Mouse (Mus musculus) limb, embryonic 12.5 days (tissue): ENCODE measurements around the gene Plch2. TPM values are rescaled to one million over a fixed set of nuclear protein-coding genes. Genes with fewer than 3 reads are reported as not detected.
A peak's percentile ranks its signal among the peaks of the same experiment; 100 is the strongest.

Experiments
- ATAC-seq: fragments of 200-750 bp; cut with Nextera tagmentation; 2 replicates; pipeline ENCODE4 v1.8.0; 2017; ENCODE audit warnings: low read depth, moderate TSS enrichment; ENCODE audit not compliant: insufficient number of reproducible peaks, insufficient read depth, low FRiP score, low TSS enrichment
- H3K27ac ChIP-seq: fragments of 300-500 bp; sonication (generic); 2 replicates; pipeline ENCODE4 v1.5.1; 2016; ENCODE audit warnings: mild to moderate bottlenecking, moderate library complexity
- H3K27me3 ChIP-seq: fragments of 300-500 bp; sonication (generic); 2 replicates; pipeline ENCODE4 v1.6.1; 2016; ENCODE audit warnings: mild to moderate bottlenecking, moderate library complexity
- H3K36me3 ChIP-seq: fragments of 300-500 bp; sonication (generic); 2 replicates; pipeline ENCODE4 v1.6.1; 2016; ENCODE audit warnings: mild to moderate bottlenecking, moderate library complexity
- H3K4me1 ChIP-seq: fragments of 300-500 bp; sonication (generic); replicated peaks from 2 replicates; pipeline ENCODE4 v1.6.1; 2016
- H3K4me2 ChIP-seq: fragments of 300-500 bp; sonication (generic); 2 replicates; pipeline ENCODE4 v1.6.1; 2016; ENCODE audit warnings: mild to moderate bottlenecking, moderate library complexity
- H3K4me3 ChIP-seq: fragments of 300-500 bp; sonication (generic); replicated peaks from 2 replicates; pipeline ENCODE4 v1.5.1; 2016; ENCODE audit warnings: mild to moderate bottlenecking
- H3K9ac ChIP-seq: fragments of 300-500 bp; sonication (generic); replicated peaks from 2 replicates; pipeline ENCODE4 v1.6.1; 2016; ENCODE audit warnings: mild to moderate bottlenecking, moderate library complexity
- H3K9me3 ChIP-seq: fragments of 300-500 bp; sonication (generic); 2 replicates; pipeline ENCODE4 v1.6.1; 2016; ENCODE audit warnings: mild to moderate bottlenecking, moderate library complexity
- WGBS: fragments of 180-500 bp; shearing (Covaris S2); methylation state at CpG from one replicate; pipeline ENCODE4 v1.1.7; 2016; 5-methylcytosine and 5-hydroxymethylcytosine counted together
- polyA plus RNA-seq: library from polyadenylated mRNA; unstranded; fragments of >200 nt; fragmentation: Nextera tagmentation; extraction: Ambion mirVana; gene quantifications from 2 replicates; pipeline ENCODE4 v1.2.1, GENCODE M21; 2016

Plch2 gene
- polyA plus RNA-seq = 2.3 and 3.4 TPM in 2 replicates

- peaks cover 20% of the 10 kb centered on the region for H3K4me1 ChIP-seq
- no peaks in the 10 kb centered on the region for H3K36me3 ChIP-seq
- H3K9ac ChIP-seq = peak within 1 kb of the TSS; percentile 18
- peak within 1 kb of the TSS; percentile 67 for H3K27ac ChIP-seq
- H3K9me3 ChIP-seq = no peaks in the 10 kb centered on the region
- H3K4me3 ChIP-seq = no peak within 1 kb of the TSS
- H3K27me3 ChIP-seq = peaks cover 34% of the 10 kb centered on the region
- no peak for ATAC-seq
- peak within 1 kb of the TSS; percentile 0; the same call in 1 of the 2 replicates for H3K4me2 ChIP-seq
- 64% methylated on average over 10 of the region's 10 CpGs for whole genome bisulfite sequencing
These were observed at the start of gene Plch2 for GRCm38 (mm10) chr4:155056724-155057123. Gene Plch2, minus strand, starts transcription at chr4:155056784.

- Histone ChIP-seq H3K27ac (no peak overlapping the region), H3K36me3 (no peaks in the 10 kb centered on the region), H3K9ac (no peak overlapping the region), H3K27me3 (no peaks in the 10 kb centered on the region), H3K9me3 (no peaks in the 10 kb centered on the region), H3K4me3 (no peak overlapping the region), H3K4me2 (no peak overlapping the region), H3K4me1 (peaks cover 21% of the 10 kb centered on the region)
- 89% methylated on average over 4 of the region's 4 CpGs for WGBS
- no peak for ATAC-seq
These were observed 42.0 kb upstream of the Plch2 start for GRCm38 (mm10) chr4:155098572-155098971.

GRCm38 (mm10) chr4:155097452-155097851, 40.9 kb upstream of the Plch2 start:
- H3K4me2 ChIP-seq = no peak overlapping the region
- H3K27me3 ChIP-seq = no peaks in the 10 kb centered on the region
- H3K27ac ChIP-seq = no peak overlapping the region
- peaks cover 21% of the 10 kb centered on the region for H3K4me1 ChIP-seq
- no peaks in the 10 kb centered on the region for H3K9me3 ChIP-seq
- WGBS = 90% methylated on average over 6 of the region's 6 CpGs
- ATAC-seq = no peak
- H3K4me3 ChIP-seq = no peak overlapping the region
- H3K9ac ChIP-seq = no peak overlapping the region
- H3K36me3 ChIP-seq = no peaks in the 10 kb centered on the region

GRCm38 (mm10) chr4:155095967-155096366, 39.4 kb upstream of the Plch2 start:
- H3K9ac ChIP-seq = no peak overlapping the region
- H3K9me3 ChIP-seq = no peaks in the 10 kb centered on the region
- ATAC-seq = no peak

GRCm38 (mm10) chr4:155095238-155095900, 38.8 kb upstream of the Plch2 start:
- Histone ChIP-seq H3K27ac (peak overlapping the region; percentile 70; the same call in 1 of the 2 replicates), H3K36me3 (peaks cover 6% of the 10 kb centered on the region; the same call in 1 of the 2 replicates), H3K27me3 (no peaks in the 10 kb centered on the region), H3K9me3 (no peaks in the 10 kb centered on the region), H3K4me3 (no peak overlapping the region), H3K4me1 (peaks cover 12% of the 10 kb centered on the region), H3K4me2 (no peak overlapping the region), H3K9ac (no peak overlapping the region)
- WGBS = 52% methylated on average over 8 of the region's 8 CpGs
- peak; percentile 83 for ATAC-seq

More at GRCm38 (mm10) chr4:155095967-155096366, 39.4 kb upstream of the Plch2 start:
- H3K36me3 ChIP-seq = peaks cover 3% of the 10 kb centered on the region; the same call in 1 of the 2 replicates
- no peak overlapping the region for H3K27ac ChIP-seq
- WGBS = 84% methylated on average over 8 of the region's 8 CpGs
- no peaks in the 10 kb centered on the region for H3K27me3 ChIP-seq
- no peak overlapping the region for H3K4me2 ChIP-seq
- H3K4me3 ChIP-seq = no peak overlapping the region
- H3K4me1 ChIP-seq = peaks cover 18% of the 10 kb centered on the region

GRCm38 (mm10) chr4:155094565-155094964, 38.0 kb upstream of the Plch2 start:
- Histone ChIP-seq H3K27me3 (no peaks in the 10 kb centered on the region), H3K9ac (no peak overlapping the region), H3K4me3 (no peak overlapping the region), H3K9me3 (no peaks in the 10 kb centered on the region), H3K4me1 (peaks cover 4% of the 10 kb centered on the region), H3K36me3 (peaks cover 13% of the 10 kb centered on the region; the same call in 1 of the 2 replicates), H3K4me2 (no peak overlapping the region), H3K27ac (no peak overlapping the region)
- WGBS = 71% methylated on average over 3 of the region's 3 CpGs
- ATAC-seq = peak; percentile 55; the same call in 1 of the 2 replicates

GRCm38 (mm10) chr4:155093431-155094149, 37.0 kb upstream of the Plch2 start:
- ATAC-seq = no peak

GRCm38 (mm10) chr4:155092718-155093430, 36.3 kb upstream of the Plch2 start:
- H3K9me3 ChIP-seq = no peaks in the 10 kb centered on the region
- WGBS = 89% methylated on average over 19 of the region's 19 CpGs
- H3K9ac ChIP-seq = no peak overlapping the region
- H3K27me3 ChIP-seq = no peaks in the 10 kb centered on the region
- H3K4me3 ChIP-seq = no peak overlapping the region
- H3K4me2 ChIP-seq = no peak overlapping the region
- no peak overlapping the region for H3K27ac ChIP-seq
- no peak for ATAC-seq
- H3K36me3 ChIP-seq = peaks cover 23% of the 10 kb centered on the region
- H3K4me1 ChIP-seq = peaks cover 4% of the 10 kb centered on the region

More at GRCm38 (mm10) chr4:155093431-155094149, 37.0 kb upstream of the Plch2 start:
- peaks cover 4% of the 10 kb centered on the region for H3K4me1 ChIP-seq
- H3K27ac ChIP-seq = no peak overlapping the region
- peaks cover 23% of the 10 kb centered on the region for H3K36me3 ChIP-seq
- H3K4me3 ChIP-seq = no peak overlapping the region
- WGBS = 76% methylated on average over 7 of the region's 7 CpGs
- H3K9ac ChIP-seq = peak overlapping the region; percentile 19; the same call in 1 of the 2 replicates
- H3K4me2 ChIP-seq = no peak overlapping the region
- no peaks in the 10 kb centered on the region for H3K27me3 ChIP-seq
- H3K9me3 ChIP-seq = no peaks in the 10 kb centered on the region

- H3K27ac ChIP-seq = no peak overlapping the region
- no peak overlapping the region for H3K4me2 ChIP-seq
- ATAC-seq = no peak
- no peaks in the 10 kb centered on the region for H3K27me3 ChIP-seq
- H3K36me3 ChIP-seq = peaks cover 23% of the 10 kb centered on the region
- H3K4me3 ChIP-seq = no peak overlapping the region
- no peaks in the 10 kb centered on the region for H3K9me3 ChIP-seq
- H3K4me1 ChIP-seq = peaks cover 12% of the 10 kb centered on the region
- 89% methylated on average over 13 of the region's 13 CpGs for WGBS
- no peak overlapping the region for H3K9ac ChIP-seq
These were observed 34.3 kb upstream of the Plch2 start for GRCm38 (mm10) chr4:155090688-155091449.

- ATAC-seq = no peak
- H3K27ac ChIP-seq = no peak overlapping the region
- no peak overlapping the region for H3K4me2 ChIP-seq
- H3K4me3 ChIP-seq = no peak overlapping the region
- no peaks in the 10 kb centered on the region for H3K9me3 ChIP-seq
- WGBS = 96% methylated on average over 4 of the region's 4 CpGs
- H3K27me3 ChIP-seq = no peaks in the 10 kb centered on the region
- peaks cover 12% of the 10 kb centered on the region for H3K4me1 ChIP-seq
- H3K36me3 ChIP-seq = peaks cover 23% of the 10 kb centered on the region
- H3K9ac ChIP-seq = no peak overlapping the region
These were observed 33.6 kb upstream of the Plch2 start for GRCm38 (mm10) chr4:155090147-155090546.
